Mouse (Mus musculus) neural tube, embryonic 15.5 days (tissue): ENCODE data around the gene Prpsap1. TPM values are rescaled to one million over a fixed set of nuclear protein-coding genes. Genes with fewer than 3 reads are reported as not detected.

ENCODE experiments used
- ATAC-seq: fragments of 200-750 bp; cut with Nextera tagmentation; 2 replicates; pipeline ENCODE4 v1.8.0; 2017; ENCODE audit warnings: mild to moderate bottlenecking, moderate TSS enrichment, moderate library complexity; ENCODE audit not compliant: low FRiP score
- H3K27ac ChIP-seq: fragments of 300-500 bp; sonication (generic); replicated peaks from 2 replicates; pipeline ENCODE4 v1.5.1; 2015; ENCODE audit warnings: mild to moderate bottlenecking, inconsistent platforms
- H3K27me3 ChIP-seq: fragments of 300-500 bp; sonication (generic); replicated peaks from 2 replicates; pipeline ENCODE4 v1.6.1; 2015; ENCODE audit warnings: inconsistent platforms
- H3K36me3 ChIP-seq: fragments of 300-500 bp; sonication (generic); 2 replicates; pipeline ENCODE4 v1.6.1; 2015; ENCODE audit warnings: inconsistent platforms
- H3K4me1 ChIP-seq: fragments of 300-500 bp; sonication (generic); 2 replicates; pipeline ENCODE4 v1.6.1; 2015; ENCODE audit warnings: inconsistent platforms
- H3K4me2 ChIP-seq: fragments of 300-500 bp; sonication (generic); 2 replicates; pipeline ENCODE4 v1.6.1; 2015; ENCODE audit warnings: inconsistent platforms, mild to moderate bottlenecking, moderate library complexity
- H3K4me3 ChIP-seq: fragments of 300-500 bp; sonication (generic); replicated peaks from 2 replicates; pipeline ENCODE4 v1.5.1; 2015; ENCODE audit warnings: mild to moderate bottlenecking, inconsistent platforms
- H3K9ac ChIP-seq: fragments of 300-500 bp; sonication (generic); replicated peaks from 2 replicates; pipeline ENCODE4 v1.6.1; 2015; ENCODE audit warnings: mild to moderate bottlenecking, inconsistent platforms
- H3K9me3 ChIP-seq: fragments of 300-500 bp; sonication (generic); replicated peaks from 2 replicates; pipeline ENCODE4 v1.6.1; 2016; ENCODE audit warnings: inconsistent platforms
- WGBS: fragments of 180-500 bp; shearing (Covaris S2); methylation state at CpG from one replicate; pipeline ENCODE4 v1.1.7; 2015; ENCODE audit warnings: mixed read lengths; 5-methylcytosine and 5-hydroxymethylcytosine counted together
- polyA plus RNA-seq: library from polyadenylated mRNA; unstranded; fragments of >200 nt; fragmentation: Nextera tagmentation; extraction: Ambion mirVana; gene quantifications from 2 replicates; pipeline ENCODE4 v1.2.1, GENCODE M21; 2015

Prpsap1 gene
- polyA plus RNA-seq, 1 experiment from 2014 or later = 184 TPM

DNA sequence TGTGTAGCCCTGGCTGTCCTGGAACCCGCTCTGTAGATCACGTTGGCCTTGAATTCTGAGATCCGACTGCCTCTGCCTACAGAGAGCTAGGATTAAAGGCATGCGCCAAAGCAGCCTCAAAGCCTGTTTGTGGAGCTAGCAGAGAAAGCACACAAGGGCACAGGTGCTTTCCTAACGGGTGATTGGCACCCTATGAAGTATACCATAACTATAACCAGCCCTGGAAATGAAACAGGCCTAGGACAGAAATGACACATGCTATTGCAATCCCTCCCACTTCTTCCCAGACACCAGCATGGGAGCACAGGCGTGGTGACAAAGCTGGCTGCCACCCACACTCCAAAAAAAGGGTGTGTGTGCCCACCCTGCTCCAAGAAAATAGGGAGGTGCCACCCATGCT lies 19.0 kb upstream of the Prpsap1 start:
- ATAC-seq = no peak
- Histone ChIP-seq H3K9me3 (no peaks in the 10 kb centered on the region), H3K27me3 (no peaks in the 10 kb centered on the region), H3K4me2 (no peak overlapping the region), H3K27ac (no peak overlapping the region), H3K4me1 (peaks cover 6% of the 10 kb centered on the region), H3K9ac (no peak overlapping the region), H3K4me3 (no peak overlapping the region), H3K36me3 (no peaks in the 10 kb centered on the region)
- 82% methylated on average over 6 of the region's 6 CpGs for WGBS

DNA sequence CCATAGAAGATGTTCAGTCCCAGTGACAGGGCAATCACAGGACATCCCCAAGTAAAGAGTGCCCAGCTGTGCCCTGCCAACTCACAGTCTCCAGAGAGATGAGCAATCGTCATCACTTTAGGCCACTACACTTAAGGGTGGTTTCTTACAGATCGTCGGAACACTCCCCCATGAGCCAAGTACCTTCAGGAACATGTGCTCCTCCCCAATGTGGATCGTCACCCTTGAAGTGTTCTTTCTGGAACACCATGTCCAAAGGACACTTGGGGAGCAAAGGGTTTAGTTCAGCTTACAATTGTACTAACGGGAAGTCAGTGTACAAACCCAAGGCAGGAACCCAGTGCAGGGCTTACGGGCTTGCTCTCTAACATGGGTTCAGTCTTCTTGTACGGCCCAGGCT lies 18.2 kb upstream of the Prpsap1 start:
- no peak overlapping the region for H3K9ac ChIP-seq
- ATAC-seq = no peak
- no peak overlapping the region for H3K27ac ChIP-seq
- 92% methylated on average over 7 of the region's 7 CpGs for WGBS
- no peak overlapping the region for H3K4me2 ChIP-seq
- peaks cover 6% of the 10 kb centered on the region for H3K4me1 ChIP-seq
- H3K4me3 ChIP-seq = no peak overlapping the region
- no peaks in the 10 kb centered on the region for H3K36me3 ChIP-seq
- H3K9me3 ChIP-seq = no peaks in the 10 kb centered on the region
- no peaks in the 10 kb centered on the region for H3K27me3 ChIP-seq

DNA sequence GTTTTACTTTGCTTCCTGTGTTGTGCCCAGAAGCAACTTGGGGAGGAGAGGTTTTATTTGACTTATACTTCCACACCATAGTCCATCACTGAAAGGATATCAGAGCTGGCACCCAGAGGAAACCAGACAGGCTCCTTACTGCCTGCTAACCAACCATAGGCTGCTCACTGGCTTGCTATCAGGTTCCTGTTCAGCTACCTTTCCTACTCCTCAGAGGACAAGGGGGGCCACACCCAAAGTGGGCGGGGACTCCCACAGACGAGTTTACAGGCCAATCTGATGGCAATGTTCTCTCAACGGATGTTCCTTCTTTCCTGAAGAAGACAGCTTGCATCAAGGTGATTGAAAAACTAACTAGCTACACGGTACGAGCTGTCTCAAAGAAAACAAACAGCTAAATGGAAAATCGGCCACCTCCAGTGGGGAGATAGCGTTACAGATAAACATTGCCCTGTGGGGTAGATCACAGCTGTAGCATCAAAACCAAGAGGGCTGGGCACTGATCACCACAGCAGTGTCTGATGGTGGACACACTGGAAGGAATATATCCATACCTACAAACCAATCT lies 17.4 kb upstream of the Prpsap1 start:
- Histone ChIP-seq H3K27me3 (no peaks in the 10 kb centered on the region), H3K36me3 (no peaks in the 10 kb centered on the region), H3K27ac (no peak overlapping the region), H3K9ac (no peak overlapping the region), H3K4me3 (no peak overlapping the region), H3K4me1 (peaks cover 6% of the 10 kb centered on the region), H3K9me3 (no peaks in the 10 kb centered on the region), H3K4me2 (no peak overlapping the region)
- WGBS = 71% methylated on average over 7 of the region's 7 CpGs
- no peak for ATAC-seq

DNA sequence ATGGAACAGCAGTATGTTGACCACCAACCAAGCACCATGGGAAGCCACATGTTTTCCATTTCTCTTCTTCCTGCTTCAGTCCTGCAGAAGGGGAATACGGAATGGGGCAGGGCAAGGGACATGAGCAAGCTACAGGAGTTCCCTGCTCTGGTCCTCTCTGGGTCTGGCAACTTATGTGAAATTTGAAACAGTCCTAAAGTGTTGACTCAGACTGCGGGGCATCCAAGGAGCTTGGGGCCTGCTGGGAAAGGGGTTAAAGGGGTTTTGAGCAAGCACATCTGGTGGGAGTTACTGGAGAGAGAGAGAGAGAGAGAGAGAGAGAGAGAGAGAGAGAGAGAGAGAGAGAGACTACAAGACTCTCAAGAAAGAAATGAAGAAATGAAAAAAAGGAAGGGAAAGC lies 14.7 kb upstream of the Prpsap1 start:
- no peak for ATAC-seq
- H3K4me2 ChIP-seq = no peak overlapping the region
- 65% methylated on average over 2 of the region's 2 CpGs for WGBS
- no peaks in the 10 kb centered on the region for H3K4me1 ChIP-seq
- H3K27me3 ChIP-seq = no peaks in the 10 kb centered on the region
- H3K9ac ChIP-seq = no peak overlapping the region
- H3K9me3 ChIP-seq = no peaks in the 10 kb centered on the region
- no peak overlapping the region for H3K4me3 ChIP-seq
- no peaks in the 10 kb centered on the region for H3K36me3 ChIP-seq
- H3K27ac ChIP-seq = no peak overlapping the region

GRCm38 (mm10) chr11:116506151-116506875 lies 12.3 kb upstream of the Prpsap1 start:
- Histone ChIP-seq H3K4me3 (no peak overlapping the region), H3K36me3 (no peaks in the 10 kb centered on the region), H3K4me1 (no peaks in the 10 kb centered on the region), H3K27me3 (no peaks in the 10 kb centered on the region), H3K4me2 (no peak overlapping the region), H3K27ac (no peak overlapping the region), H3K9me3 (no peaks in the 10 kb centered on the region), H3K9ac (no peak overlapping the region)
- ATAC-seq = no peak
- 81% methylated on average over 17 of the region's 17 CpGs for WGBS

- 79% methylated on average over 5 of the region's 5 CpGs for WGBS
- no peak for ATAC-seq
- no peaks in the 10 kb centered on the region for H3K27me3 ChIP-seq
- H3K4me2 ChIP-seq = no peak overlapping the region
- no peaks in the 10 kb centered on the region for H3K36me3 ChIP-seq
- H3K9me3 ChIP-seq = no peaks in the 10 kb centered on the region
- H3K27ac ChIP-seq = no peak overlapping the region
- H3K4me1 ChIP-seq = peaks cover 7% of the 10 kb centered on the region
- H3K9ac ChIP-seq = no peak overlapping the region
- no peak overlapping the region for H3K4me3 ChIP-seq
Measured at GRCm38 (mm10) chr11:116505573-116505972, 11.6 kb upstream of the Prpsap1 start.

- Histone ChIP-seq H3K4me1 (peaks cover 7% of the 10 kb centered on the region), H3K9ac (no peak overlapping the region), H3K4me2 (no peak overlapping the region), H3K9me3 (no peaks in the 10 kb centered on the region), H3K27me3 (no peaks in the 10 kb centered on the region), H3K36me3 (no peaks in the 10 kb centered on the region), H3K4me3 (no peak overlapping the region), H3K27ac (no peak overlapping the region)
- ATAC-seq = no peak
- WGBS = 90% methylated on average over 17 of the region's 17 CpGs
Measured at GRCm38 (mm10) chr11:116504516-116504915, 10.5 kb upstream of the Prpsap1 start.

- no peak overlapping the region for H3K4me2 ChIP-seq
- peaks cover 11% of the 10 kb centered on the region for H3K4me1 ChIP-seq
- H3K4me3 ChIP-seq = no peak overlapping the region
- no peaks in the 10 kb centered on the region for H3K27me3 ChIP-seq
- H3K27ac ChIP-seq = 0 out of 2 replicates have a peak overlapping the region, but pooled peaks have one; percentile 48
- no peaks in the 10 kb centered on the region for H3K9me3 ChIP-seq
- no peak; the same call in 1 of the 2 replicates for ATAC-seq
- H3K9ac ChIP-seq = no peak overlapping the region
- whole genome bisulfite sequencing = 18% methylated on average over 7 of the region's 7 CpGs
- H3K36me3 ChIP-seq = no peaks in the 10 kb centered on the region
Measured at GRCm38 (mm10) chr11:116501005-116501746, 7.2 kb upstream of the Prpsap1 start.

- H3K4me1 ChIP-seq = peaks cover 19% of the 10 kb centered on the region
- no peak for ATAC-seq
- no peak overlapping the region for H3K27ac ChIP-seq
- H3K4me3 ChIP-seq = no peak overlapping the region
- no peaks in the 10 kb centered on the region for H3K36me3 ChIP-seq
- H3K9ac ChIP-seq = no peak overlapping the region
- no peaks in the 10 kb centered on the region for H3K9me3 ChIP-seq
- H3K4me2 ChIP-seq = peak overlapping the region; percentile 54
- H3K27me3 ChIP-seq = no peaks in the 10 kb centered on the region
- WGBS = 45% methylated on average over 6 of the region's 6 CpGs
Measured at GRCm38 (mm10) chr11:116499018-116499417, 5.0 kb upstream of the Prpsap1 start.

DNA sequence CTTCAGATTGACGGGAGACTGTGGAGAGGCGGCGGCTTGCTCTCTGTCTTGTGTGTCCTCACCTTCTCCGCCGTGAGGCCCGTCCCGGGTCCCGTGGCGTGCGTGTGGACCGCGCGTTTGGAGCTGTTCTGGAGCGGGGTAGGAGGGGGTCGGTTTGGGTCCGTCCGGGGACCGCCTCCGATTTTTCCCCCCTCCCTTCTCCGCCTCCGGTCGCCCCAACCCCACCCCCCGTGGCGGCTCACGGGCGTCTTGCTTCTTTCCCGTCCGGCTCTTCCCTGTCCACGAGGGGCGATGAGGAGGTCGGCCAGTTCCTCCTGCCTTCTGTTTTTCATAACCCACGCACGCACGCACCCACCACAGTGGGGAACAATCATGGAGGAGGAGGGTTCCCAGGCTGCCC lies 4.6 kb upstream of the Prpsap1 start:
- H3K9me3 ChIP-seq = no peaks in the 10 kb centered on the region
- peaks cover 19% of the 10 kb centered on the region for H3K4me1 ChIP-seq
- H3K36me3 ChIP-seq = no peaks in the 10 kb centered on the region
- peak overlapping the region; percentile 54 for H3K4me2 ChIP-seq
- no peak overlapping the region for H3K27ac ChIP-seq
- H3K27me3 ChIP-seq = no peaks in the 10 kb centered on the region
- WGBS = 27% methylated on average over 34 of the region's 34 CpGs
- H3K9ac ChIP-seq = no peak overlapping the region
- no peak for ATAC-seq
- H3K4me3 ChIP-seq = peak overlapping the region; percentile 25

- H3K36me3 ChIP-seq = no peaks in the 10 kb centered on the region
- H3K9ac ChIP-seq = no peak overlapping the region
- H3K4me1 ChIP-seq = peaks cover 19% of the 10 kb centered on the region
- 90% methylated on average over 4 of the region's 4 CpGs for WGBS
- H3K4me3 ChIP-seq = no peak overlapping the region
- no peaks in the 10 kb centered on the region for H3K9me3 ChIP-seq
- H3K4me2 ChIP-seq = no peak overlapping the region
- ATAC-seq = no peak
- H3K27ac ChIP-seq = no peak overlapping the region
- H3K27me3 ChIP-seq = no peaks in the 10 kb centered on the region
Measured at GRCm38 (mm10) chr11:116497313-116497712, 3.3 kb upstream of the Prpsap1 start.
